Mouse (Mus musculus) T-cell, adult 2 months (primary cell): ENCODE results near the gene Myl9.
"Not testable (repeated sequence)": the region's sequence is repeated elsewhere in the genome, so short reads cannot be mapped to it uniquely, and the experiment has no call there.

Experiments used
- DNase-seq: peaks from one replicate; pipeline ENCODE4 v3.0.0; 2022; ENCODE audit warnings: low spot score

Myl9 gene

DNA sequence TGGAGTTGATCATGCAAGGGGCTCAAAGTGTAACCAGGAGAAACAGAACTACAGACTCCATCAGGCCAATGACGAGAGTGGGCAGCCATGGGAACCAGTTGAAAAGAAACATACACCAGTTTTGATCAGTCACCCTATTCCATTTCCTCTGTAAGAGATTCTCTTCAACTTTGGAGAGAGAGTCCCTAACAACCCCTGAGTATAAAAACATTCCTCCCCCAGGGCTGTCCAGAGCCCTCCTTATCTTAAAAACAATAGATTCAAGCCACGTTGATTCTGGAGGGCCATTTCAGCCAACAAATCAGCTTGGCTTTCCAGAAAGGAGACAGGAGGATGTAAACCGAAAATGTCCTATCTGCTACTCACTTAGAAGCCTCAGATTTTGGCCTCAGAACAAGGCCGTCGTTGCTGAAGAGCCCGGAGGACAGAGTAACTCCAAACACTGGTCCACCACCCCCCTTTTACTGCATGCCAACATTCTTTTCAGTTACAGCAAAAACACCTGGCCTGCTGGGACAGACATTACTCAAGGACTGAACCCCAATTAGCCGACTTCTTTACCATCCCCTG, 8.9 kb downstream of the Myl9 start:
- DNase-seq, result no peak

DNA sequence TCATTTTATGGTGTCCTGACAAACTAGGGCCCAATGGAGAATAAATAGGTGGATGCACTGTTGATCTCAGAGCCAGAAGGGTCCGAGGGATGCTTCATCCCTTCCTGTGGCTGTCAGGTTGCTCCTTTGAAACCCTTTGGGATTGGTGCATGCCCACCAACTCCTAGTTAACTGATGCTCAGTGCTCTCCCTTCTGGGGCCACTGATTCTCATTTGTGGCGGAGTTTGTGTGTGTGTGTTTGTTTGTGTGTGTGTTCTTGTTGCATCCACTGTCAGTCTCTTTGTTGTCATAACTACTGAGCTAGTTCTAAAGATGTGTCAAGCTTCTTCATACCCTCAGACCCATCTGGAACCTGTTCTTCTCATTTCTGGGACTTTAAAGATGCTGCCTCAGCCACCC, 9.7 kb downstream of the Myl9 start:
- DNase-seq, result no peak

- DNase-seq, result not testable (repeated sequence)
These were observed 11.1 kb downstream of the Myl9 start for GRCm38 (mm10) chr2:156786369-156786768.

- no peak for DNase-seq
These were observed 12.0 kb downstream of the Myl9 start for GRCm38 (mm10) chr2:156787090-156787775.

DNA sequence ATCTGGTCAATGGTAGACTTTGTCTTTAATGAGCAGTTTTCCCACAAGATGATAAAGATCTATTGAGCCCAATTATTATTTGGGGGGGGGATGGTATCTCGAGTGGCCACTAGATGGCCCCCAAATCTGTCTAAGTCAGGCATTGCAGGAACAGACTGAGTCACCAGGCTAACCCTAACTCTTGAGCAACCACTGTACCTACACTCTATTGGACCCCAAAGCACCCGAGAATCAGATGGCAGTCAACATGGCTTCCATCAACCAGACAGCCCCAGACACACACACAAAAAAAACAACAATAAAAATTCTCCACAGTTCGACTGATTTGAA, 12.5 kb downstream of the Myl9 start:
- peak; percentile 16 for DNase-seq

- no peak for DNase-seq
These were observed 13.6 kb downstream of the Myl9 start for GRCm38 (mm10) chr2:156788836-156789235.

GRCm38 (mm10) chr2:156798516-156798915, 23.3 kb downstream of the Myl9 start:
- DNase-seq, result no peak

GRCm38 (mm10) chr2:156801045-156801444, 25.8 kb downstream of the Myl9 start:
- no peak for DNase-seq

GRCm38 (mm10) chr2:156802116-156802515, 26.9 kb downstream of the Myl9 start:
- not testable (repeated sequence) for DNase-seq

DNA sequence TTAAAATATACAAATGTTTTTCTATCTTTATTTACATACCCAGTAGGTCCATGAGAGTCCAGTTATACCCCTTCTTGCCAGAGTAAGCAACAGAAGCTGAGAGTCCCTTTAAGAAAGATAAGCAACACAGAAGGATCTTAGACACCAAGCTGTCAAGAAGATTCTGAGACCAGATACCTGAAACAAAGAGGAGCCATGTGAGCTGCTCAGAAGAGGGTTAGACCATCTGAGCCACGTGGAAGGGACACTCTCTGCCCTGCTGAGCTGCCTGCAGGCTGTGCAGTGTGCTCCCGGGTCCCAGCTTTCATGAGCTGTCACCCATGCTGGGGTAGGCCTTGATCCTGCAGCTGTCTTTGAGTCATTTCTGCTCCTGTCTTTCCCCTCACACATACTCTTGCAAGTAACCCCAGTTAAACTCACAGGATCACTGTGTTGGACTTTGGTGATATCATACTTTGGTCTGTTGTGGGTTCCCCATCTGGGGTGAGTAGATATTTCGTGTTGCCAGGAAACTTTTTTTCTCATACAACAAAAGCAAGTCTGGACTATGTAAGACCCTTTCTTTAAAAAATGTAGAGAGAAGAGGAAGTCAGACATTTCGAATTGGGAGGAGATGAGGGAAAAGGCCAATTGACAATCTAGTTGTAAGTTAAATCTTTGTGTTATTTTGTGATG, 28.6 kb downstream of the Myl9 start:
- no peak for DNase-seq

GRCm38 (mm10) chr2:156804589-156804988, 29.4 kb downstream of the Myl9 start:
- DNase-seq, result no peak

- DNase-seq, result no peak
These were observed 31.7 kb downstream of the Myl9 start for GRCm38 (mm10) chr2:156806886-156807285.

DNA sequence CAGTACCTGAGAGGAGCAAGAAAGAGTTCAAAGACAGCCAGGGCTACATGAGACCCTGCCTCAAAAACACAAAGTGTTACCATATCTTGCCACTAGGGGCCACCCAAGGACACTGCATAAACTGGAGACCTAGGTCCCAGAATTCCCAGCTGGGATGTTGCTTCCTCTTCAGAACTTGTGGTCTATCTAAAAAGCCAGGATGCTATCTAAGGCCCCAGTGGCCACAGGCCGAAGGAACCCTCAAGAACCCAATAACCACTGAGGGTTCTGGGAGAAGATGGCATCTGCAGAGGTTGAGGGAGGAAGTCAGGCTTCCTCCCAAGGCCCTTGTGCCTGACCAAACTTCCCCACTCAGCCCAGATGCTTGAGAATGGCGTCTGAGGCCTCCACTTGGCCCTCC, 34.4 kb downstream of the Myl9 start:
- peak; percentile 39 for DNase-seq

- no peak for DNase-seq
These were observed 35.5 kb downstream of the Myl9 start for GRCm38 (mm10) chr2:156810716-156811115.

DNA sequence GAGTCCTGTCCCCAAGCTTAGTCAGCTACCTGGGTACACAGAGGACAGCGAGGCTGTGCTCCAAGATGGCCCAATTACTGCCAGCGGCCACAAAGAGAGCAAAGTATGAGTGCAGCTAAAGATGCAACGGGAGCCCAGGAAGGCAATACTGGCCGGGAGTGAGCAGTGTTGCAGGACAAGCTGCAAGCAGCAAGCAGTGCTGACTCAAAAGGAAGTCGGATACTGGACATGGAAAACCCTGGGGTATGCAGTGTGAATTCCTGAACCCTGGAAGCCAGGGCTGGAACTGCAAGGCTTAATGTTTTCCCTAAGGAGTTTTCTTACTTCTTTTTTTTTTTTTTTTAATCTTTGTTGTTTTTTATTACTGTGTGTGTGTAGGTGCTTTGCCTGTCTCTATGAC, 36.3 kb downstream of the Myl9 start:
- no peak for DNase-seq

DNA sequence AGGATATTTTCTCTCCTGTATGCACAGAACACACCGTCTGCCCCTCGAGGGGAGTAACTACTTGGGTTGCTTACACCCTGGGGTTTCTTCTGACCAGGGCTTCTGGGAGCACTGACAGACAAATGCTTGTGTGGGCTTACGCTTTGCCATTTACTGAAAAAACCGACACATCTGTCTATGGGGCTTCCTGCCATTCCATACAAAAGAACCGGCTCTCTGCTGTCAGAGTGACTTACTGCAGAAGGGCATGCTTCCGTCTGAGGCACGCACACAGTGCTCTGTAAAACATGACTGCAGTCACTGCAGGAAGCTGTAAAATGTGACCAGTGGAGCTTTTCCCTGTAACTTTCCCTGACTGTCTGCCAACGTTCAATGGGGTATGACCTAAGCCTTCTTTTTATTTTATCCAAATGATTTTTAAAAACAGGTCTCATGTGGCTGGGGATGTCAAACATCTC, 39.2 kb downstream of the Myl9 start:
- DNase-seq, result no peak

DNA sequence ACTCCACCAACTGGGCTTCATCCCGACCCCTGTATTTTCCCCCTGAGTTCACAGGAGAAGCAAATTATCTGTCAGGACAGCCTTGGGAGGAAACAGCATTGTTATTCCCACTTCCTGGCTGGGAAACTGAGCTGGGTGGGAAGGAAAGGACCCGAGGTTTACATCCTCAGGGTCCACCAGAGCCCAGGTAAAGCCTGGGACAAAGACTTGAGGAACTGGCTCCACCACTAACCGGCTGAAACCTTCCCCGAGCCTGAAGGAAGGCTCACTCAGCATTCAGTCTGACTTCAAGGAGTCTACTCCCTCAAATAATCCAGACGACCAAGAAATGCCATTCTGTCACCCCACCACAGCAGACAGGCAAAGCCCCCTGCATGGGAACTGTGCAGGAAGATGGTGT, 39.7 kb downstream of the Myl9 start:
- no peak for DNase-seq

DNA sequence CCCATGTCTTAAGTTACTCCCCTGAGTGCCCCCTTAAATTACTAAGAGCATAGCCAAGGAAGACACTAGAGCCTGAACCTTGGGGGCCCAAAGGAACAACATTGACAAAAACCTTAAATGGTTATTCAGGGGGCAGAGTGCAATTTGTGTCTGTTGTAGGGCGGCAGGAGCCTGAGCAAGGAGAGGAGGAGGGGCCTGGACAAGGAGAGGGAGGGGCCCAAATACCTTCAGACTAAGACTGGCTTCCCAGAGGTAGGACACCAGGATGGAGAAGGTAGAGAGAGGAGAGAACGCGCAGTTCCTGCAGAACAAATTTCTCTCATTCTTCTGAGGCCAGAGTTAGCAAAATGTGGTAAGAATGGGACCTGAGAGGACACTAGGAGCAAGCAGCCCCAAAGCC, 40.2 kb downstream of the Myl9 start:
- no peak for DNase-seq

- DNase-seq, result no peak
These were observed 40.9 kb downstream of the Myl9 start for GRCm38 (mm10) chr2:156816116-156816515.

GRCm38 (mm10) chr2:156825128-156825527, 49.9 kb downstream of the Myl9 start:
- DNase-seq, result not testable (repeated sequence)
